In genomic region chr4:99516883-99517282, GRCm38 (mm10) we compare ENCODE assay signal across 21 mouse cellular contexts.
DNase-seq lines count a peak whose midpoint lies in the region; ATAC-seq and TF ChIP-seq lines count a peak whose summit lies in the region.
"Had no signal": no experiment of that assay in that cellular context is flagged by ENCODE, and none has a peak within 500 bp of the region (broad histone marks: within the 10 kb centered on the region; RNA-seq: fewer than 3 reads in every experiment).

No protein-coding gene starts in this region.

- no peaks in the 10 kb centered on the region for H3K36me3 ChIP-seq in hindbrain, embryonic 11.5 days (ENCODE audit: control insufficient read depth, insufficient read depth, low read length)
- H3K36me3 ChIP-seq in hindbrain, embryonic 14.5 days (replicated peaks; ENCODE audit: control insufficient read depth, insufficient read depth) = no peaks in the 10 kb centered on the region
- no peaks in the 10 kb centered on the region for H3K36me3 ChIP-seq in lung, embryonic 14.5 days (ENCODE audit: insufficient read depth)
- no peaks in the 10 kb centered on the region for H3K36me3 ChIP-seq in limb, embryonic 10.5 days
- H3K36me3 ChIP-seq: G1E; heart, embryonic 13.5 days; kidney, embryonic 15.5 days; limb, embryonic 15.5 days; midbrain, embryonic 13.5 days had no signal

- ATAC-seq in hindbrain, embryonic 11.5 days (ENCODE audit: low FRiP score) = no peak
- no peak for ATAC-seq in hindbrain, embryonic 14.5 days (ENCODE audit: low FRiP score)
- ATAC-seq in lung, embryonic 14.5 days (ENCODE audit: insufficient read depth) = no peak
- no peak for ATAC-seq in Patski
- ATAC-seq: activated CD4-positive, CD25-positive, alpha-beta regulatory T cell, adult 4 months; forebrain, embryonic 13.5 days; midbrain, embryonic 13.5 days had no signal

- H3K27me3 ChIP-seq in hindbrain, embryonic 11.5 days (ENCODE audit: control insufficient read depth, insufficient read depth, low read length) = no peaks in the 10 kb centered on the region
- no peaks in the 10 kb centered on the region; the same call in 1 of the 2 replicates for H3K27me3 ChIP-seq in hindbrain, embryonic 14.5 days (ENCODE audit: control insufficient read depth, insufficient read depth, low read length)
- no peaks in the 10 kb centered on the region for H3K27me3 ChIP-seq in lung, embryonic 14.5 days (ENCODE audit: insufficient read depth, low read length)
- H3K27me3 ChIP-seq in Patski = no peaks in the 10 kb centered on the region
- H3K27me3 ChIP-seq in limb, embryonic 10.5 days (ENCODE audit: low read depth, poor library complexity, severe bottlenecking) = no peaks in the 10 kb centered on the region
- H3K27me3 ChIP-seq: forebrain, embryonic 13.5 days; heart, embryonic 13.5 days; kidney, embryonic 15.5 days; limb, embryonic 15.5 days; midbrain, embryonic 13.5 days had no signal

- CTCF ChIA-PET in Patski (lab: Charles Lee) = no interaction called here

- no peaks in the 10 kb centered on the region for H3K4me1 ChIP-seq in hindbrain, embryonic 11.5 days (replicated peaks; ENCODE audit: control insufficient read depth, insufficient read depth, low read length)
- H3K4me1 ChIP-seq in hindbrain, embryonic 14.5 days (replicated peaks; ENCODE audit: control insufficient read depth, insufficient read depth, low read length) = no peaks in the 10 kb centered on the region
- no peaks in the 10 kb centered on the region for H3K4me1 ChIP-seq in lung, embryonic 14.5 days (ENCODE audit: insufficient read depth)
- H3K4me1 ChIP-seq in limb, embryonic 10.5 days = no peaks in the 10 kb centered on the region
- H3K4me1 ChIP-seq: forebrain, embryonic 13.5 days; heart, embryonic 13.5 days; kidney, embryonic 15.5 days; limb, embryonic 15.5 days had no signal

- H3K9me3 ChIP-seq in hindbrain, embryonic 11.5 days (ENCODE audit: control insufficient read depth, low read length) = no peaks in the 10 kb centered on the region
- no peaks in the 10 kb centered on the region for H3K9me3 ChIP-seq in hindbrain, embryonic 14.5 days (ENCODE audit: control insufficient read depth, low read length)
- H3K9me3 ChIP-seq in lung, embryonic 14.5 days (ENCODE audit: low read depth, low read length) = no peaks in the 10 kb centered on the region
- H3K9me3 ChIP-seq in limb, embryonic 10.5 days (replicated peaks) = no peaks in the 10 kb centered on the region
- H3K9me3 ChIP-seq: forebrain, embryonic 13.5 days; heart, embryonic 13.5 days; kidney, embryonic 15.5 days; limb, embryonic 15.5 days; midbrain, embryonic 13.5 days had no signal

- POLR2A ChIA-PET in Patski (lab: Charles Lee) = no interaction called here

- DNase-seq in hindbrain, embryonic 11.5 days (ENCODE audit: low spot score) = peak; percentile 17
- DNase-seq in hindbrain, embryonic 14.5 days (ENCODE audit: low spot score) = no peak
- DNase-seq in lung, embryonic 14.5 days = no peak
- no peak for DNase-seq in lung, postnatal 14 days
- no peak for DNase-seq in Patski (ENCODE audit: low read depth, low spot score)
- DNase-seq in limb, embryonic 10.5 days (ENCODE audit: low spot score) = peak; percentile 30
- no peak for DNase-seq in gastrocnemius, postnatal 10 days
- DNase-seq in lung, adult 18-20 months = no peak
- DNase-seq: adrenal gland, postnatal 36 days; B cell, adult 2 months; cerebellum, adult 9-11 months; embryo, embryonic 11 days; retina, postnatal 1 day; thymus, adult 2 months had no signal

- no peak overlapping the region for H3K4me2 ChIP-seq in hindbrain, embryonic 11.5 days (replicated peaks; ENCODE audit: low read depth, low read length)
- H3K4me2 ChIP-seq in hindbrain, embryonic 14.5 days (replicated peaks) = no peak overlapping the region
- H3K4me2 ChIP-seq in lung, embryonic 14.5 days = no peak overlapping the region
- H3K4me2 ChIP-seq: forebrain, embryonic 13.5 days; heart, embryonic 13.5 days; kidney, embryonic 15.5 days; limb, embryonic 15.5 days; midbrain, embryonic 13.5 days had no signal

- no peak overlapping the region for H3K27ac ChIP-seq in hindbrain, embryonic 11.5 days (ENCODE audit: low read depth, low read length)
- no peak overlapping the region for H3K27ac ChIP-seq in hindbrain, embryonic 14.5 days
- H3K27ac ChIP-seq in lung, embryonic 14.5 days (ENCODE audit: low read depth) = no peak overlapping the region
- H3K27ac ChIP-seq in limb, embryonic 10.5 days = no peak overlapping the region
- H3K27ac ChIP-seq: forebrain, embryonic 13.5 days; heart, embryonic 13.5 days; kidney, embryonic 15.5 days; limb, embryonic 15.5 days; midbrain, embryonic 13.5 days had no signal

- in situ Hi-C loops in Patski (cut with MboI; ENCODE audit: low pct_unique_long_range_greater_than_20kb) = no loop called here

- H3K4me3 ChIP-seq in hindbrain, embryonic 11.5 days (ENCODE audit: low read depth, low read length) = no peak overlapping the region
- H3K4me3 ChIP-seq in hindbrain, embryonic 14.5 days (replicated peaks; ENCODE audit: low read length) = no peak overlapping the region
- no peak overlapping the region for H3K4me3 ChIP-seq in lung, embryonic 14.5 days (ENCODE audit: low read depth, low read length)
- H3K4me3 ChIP-seq in limb, embryonic 10.5 days = no peak overlapping the region
- H3K4me3 ChIP-seq: forebrain, embryonic 13.5 days; heart, embryonic 13.5 days; kidney, embryonic 15.5 days; limb, embryonic 15.5 days; midbrain, embryonic 13.5 days had no signal

- H3K9ac ChIP-seq in hindbrain, embryonic 11.5 days (ENCODE audit: low read depth, low read length) = no peak overlapping the region
- H3K9ac ChIP-seq in hindbrain, embryonic 14.5 days = no peak overlapping the region
- H3K9ac ChIP-seq in lung, embryonic 14.5 days = no peak overlapping the region
- H3K9ac ChIP-seq: forebrain, embryonic 13.5 days; heart, embryonic 13.5 days; kidney, embryonic 15.5 days; limb, embryonic 15.5 days; midbrain, embryonic 13.5 days had no signal

- 89% methylated on average over 3 of the region's 3 CpGs for WGBS in hindbrain, embryonic 11.5 days
- WGBS in hindbrain, embryonic 14.5 days = 87% methylated on average over 3 of the region's 3 CpGs
- WGBS in lung, embryonic 14.5 days = 69% methylated on average over 3 of the region's 3 CpGs
- WGBS in limb, embryonic 10.5 days = 86% methylated on average over 3 of the region's 3 CpGs

- TF ChIP-seq CTCF in lung, embryonic 14.5 days (IDR thresholded peaks at IDR 0.05; ENCODE audit: low read depth) = peak; percentile 38
- TF ChIP-seq CTCF in Patski (IDR thresholded peaks at IDR 0.05) = peak; percentile 44

Comparison
In these comparisons a context has a peak if more than half of its experiments do, and no peak if none do; other contexts are left out.
1. DNase-seq: peak in hindbrain, embryonic 11.5 days (single experiment) and limb, embryonic 10.5 days (single experiment); none in hindbrain, embryonic 14.5 days (single experiment), lung, embryonic 14.5 days (single experiment), lung, postnatal 14 days (single experiment), Patski (single experiment), gastrocnemius, postnatal 10 days (single experiment) and lung, adult 18-20 months (0 of 2).